Mouse (Mus musculus) neural tube, embryonic 14.5 days (tissue): ENCODE results near the gene Kif1bp. TPM values are rescaled to one million over a fixed set of nuclear protein-coding genes. Genes with fewer than 3 reads are reported as not detected.
"Not testable (repeated sequence)": the region's sequence is repeated elsewhere in the genome, so short reads cannot be mapped to it uniquely, and the experiment has no call there.

Experiments
- ATAC-seq: fragments of 200-750 bp; cut with Nextera tagmentation; 2 replicates; pipeline ENCODE4 v1.8.0; 2017; ENCODE audit warnings: low read depth, mild to moderate bottlenecking, moderate TSS enrichment, moderate library complexity
- H3K27ac ChIP-seq: fragments of 300-500 bp; sonication (generic); 2 replicates; pipeline ENCODE4 v1.5.1; 2014; ENCODE audit warnings: low read depth, mild to moderate bottlenecking, control low read depth, low read length, moderate library complexity, mixed read lengths
- H3K27me3 ChIP-seq: fragments of 300-500 bp; sonication (generic); 2 replicates; pipeline ENCODE4 v1.6.1; 2014; ENCODE audit warnings: low read length; ENCODE audit not compliant: control insufficient read depth, insufficient read depth
- H3K36me3 ChIP-seq: fragments of 300-500 bp; sonication (generic); 2 replicates; pipeline ENCODE4 v1.6.1; 2014; ENCODE audit warnings: low read length, mixed read lengths; ENCODE audit not compliant: control insufficient read depth, insufficient read depth
- H3K4me1 ChIP-seq: fragments of 300-500 bp; sonication (generic); 2 replicates; pipeline ENCODE4 v1.6.1; 2014; ENCODE audit warnings: low read length; ENCODE audit not compliant: control insufficient read depth, insufficient read depth
- H3K4me2 ChIP-seq: fragments of 300-500 bp; sonication (generic); 2 replicates; pipeline ENCODE4 v1.6.1; 2014; ENCODE audit warnings: mild to moderate bottlenecking, low read depth, low read length, control low read depth
- H3K4me3 ChIP-seq: fragments of 300-500 bp; sonication (generic); 2 replicates; pipeline ENCODE4 v1.5.1; 2014; ENCODE audit warnings: low read depth, low read length, control low read depth, mixed read lengths
- H3K9ac ChIP-seq: fragments of 300-500 bp; sonication (generic); replicated peaks from 2 replicates; pipeline ENCODE4 v1.6.1; 2014; ENCODE audit warnings: low read depth, mild to moderate bottlenecking, control low read depth, low read length, mixed read lengths
- H3K9me3 ChIP-seq: fragments of 300-500 bp; sonication (generic); 2 replicates; pipeline ENCODE4 v1.6.1; 2016; ENCODE audit warnings: low read length; ENCODE audit not compliant: control insufficient read depth
- WGBS: fragments of 180-500 bp; shearing (Covaris S2); extraction: QIAGEN DNeasy Blood & Tissue Kit; methylation state at CpG from one replicate; pipeline ENCODE4 v1.1.7; 2014; 5-methylcytosine and 5-hydroxymethylcytosine counted together
- polyA plus RNA-seq: library from polyadenylated mRNA; unstranded; fragments of >200 nt; fragmentation: Nextera tagmentation; extraction: Ambion mirVana; gene quantifications from 2 replicates; pipeline ENCODE4 v1.2.1, GENCODE M21; 2014

Gene Kif1bp
- polyA plus RNA-seq, 1 experiment from 2014 or later, result 95.7 TPM

DNA sequence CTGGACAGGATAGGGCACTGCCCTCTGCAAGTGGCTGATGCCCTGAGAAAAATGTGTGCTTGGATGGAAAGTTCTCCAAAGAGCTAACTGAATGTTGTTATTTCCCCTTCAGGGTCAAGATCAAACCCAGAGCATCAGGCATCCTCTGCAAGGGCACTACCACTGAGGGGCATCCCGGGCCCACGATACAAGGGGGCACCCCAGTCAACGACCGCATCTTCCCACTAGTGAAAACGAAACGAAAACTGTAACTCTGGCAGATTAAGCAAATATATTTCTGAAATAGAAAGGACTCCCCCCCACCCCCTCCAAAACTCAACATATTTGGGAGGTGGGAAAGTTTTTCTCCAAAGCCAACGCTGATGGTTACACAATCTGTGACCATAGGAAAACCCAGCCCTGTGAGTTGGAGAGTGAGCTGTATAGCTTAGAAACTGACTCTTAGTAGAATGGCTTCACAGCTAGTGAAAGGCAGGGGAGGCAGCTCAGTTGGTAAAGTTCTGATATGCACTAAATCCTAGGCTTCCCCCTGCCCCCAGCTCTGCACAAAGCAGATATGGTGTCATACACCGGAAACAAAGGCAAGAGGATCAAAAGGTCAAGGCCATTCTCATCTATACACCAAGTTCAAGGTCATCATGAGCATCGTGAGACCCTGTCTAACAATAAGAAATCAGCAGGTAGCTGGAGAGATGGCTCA is 77.2 kb downstream of the Kif1bp start:
- WGBS, result 89% methylated on average over 9 of the region's 9 CpGs
- H3K36me3 ChIP-seq, result no peaks in the 10 kb centered on the region
- ATAC-seq, result no peak
- H3K9me3 ChIP-seq, result no peaks in the 10 kb centered on the region
- H3K4me1 ChIP-seq, result no peaks in the 10 kb centered on the region
- H3K27ac ChIP-seq, result no peak overlapping the region
- no peak overlapping the region for H3K9ac ChIP-seq
- no peaks in the 10 kb centered on the region for H3K27me3 ChIP-seq
- H3K4me2 ChIP-seq, result no peak overlapping the region
- H3K4me3 ChIP-seq, result no peak overlapping the region

GRCm38 (mm10) chr10:62500088-62500915 is 78.0 kb downstream of the Kif1bp start:
- no peaks in the 10 kb centered on the region for H3K9me3 ChIP-seq
- no peaks in the 10 kb centered on the region for H3K27me3 ChIP-seq
- no peak overlapping the region for H3K9ac ChIP-seq
- ATAC-seq, result peak; percentile 61; the same call in 1 of the 2 replicates
- H3K4me1 ChIP-seq, result no peaks in the 10 kb centered on the region
- 0 out of 2 replicates have a peak overlapping the region, but pooled peaks have one; percentile 16 for H3K4me2 ChIP-seq
- no peaks in the 10 kb centered on the region for H3K36me3 ChIP-seq
- no peak overlapping the region for H3K4me3 ChIP-seq
- 24% methylated on average over 15 of the region's 15 CpGs for WGBS
- H3K27ac ChIP-seq, result no peak overlapping the region

DNA sequence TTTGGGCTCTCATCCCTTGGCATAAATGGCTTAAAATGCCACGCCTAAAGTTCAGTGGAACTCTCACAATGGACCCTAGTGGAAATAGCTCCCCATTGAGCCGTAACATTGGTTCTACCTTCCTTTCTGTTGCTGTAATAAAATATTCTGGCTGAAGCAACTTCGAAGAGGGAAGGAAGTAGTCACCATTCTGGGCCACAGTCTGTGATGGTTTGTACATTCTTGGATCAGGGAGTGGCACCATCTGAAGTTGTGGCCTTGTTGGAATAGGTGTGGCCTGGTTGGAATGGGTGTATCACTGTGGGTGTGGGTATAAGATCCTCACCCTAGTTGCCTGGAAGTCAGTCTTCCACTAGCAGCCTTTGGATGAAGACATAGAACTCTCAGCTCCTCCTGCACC is 86.6 kb downstream of the Kif1bp start:
- WGBS, result 91% methylated on average over 3 of the region's 3 CpGs
- not testable (repeated sequence) for ATAC-seq, H3K4me3 ChIP-seq, H3K9ac ChIP-seq, H3K4me1 ChIP-seq, H3K36me3 ChIP-seq, H3K9me3 ChIP-seq, H3K27ac ChIP-seq, H3K27me3 ChIP-seq, H3K4me2 ChIP-seq

Other genes starting within 250 kb of the Kif1bp start
- gene Hk1, start 198.5 kb downstream of the Kif1bp start, polyA plus RNA-seq, result 79.7 and 99.9 TPM in 2 replicates
- 0.24 and 0.28 TPM in 2 replicates for gene Hkdc1, start 156.0 kb downstream of the Kif1bp start, polyA plus RNA-seq
- gene 4930507D05Rik, start 129.0 kb downstream of the Kif1bp start, polyA plus RNA-seq, result 1.5 and 2.8 TPM in 2 replicates
- gene Supv3l1, start 128.7 kb downstream of the Kif1bp start, polyA plus RNA-seq, result 20.0 and 23.2 TPM in 2 replicates
- gene Vps26a, start 91.7 kb downstream of the Kif1bp start, polyA plus RNA-seq, result 57.5 and 63.4 TPM in 2 replicates
- gene Srgn, start 51.0 kb downstream of the Kif1bp start, polyA plus RNA-seq, result 4.6 and 8.6 TPM in 2 replicates
- gene Ddx21, start 23.8 kb upstream of the Kif1bp start, polyA plus RNA-seq, result 17.9 and 20.9 TPM in 2 replicates
- 85.7 and 98.4 TPM in 2 replicates for gene Ddx50, start 72.8 kb upstream of the Kif1bp start, polyA plus RNA-seq
- 2.8 and 4.6 TPM in 2 replicates for gene Stox1, start 147.7 kb upstream of the Kif1bp start, polyA plus RNA-seq
- 110 TPM in 2 replicates for gene Ccar1, start 213.8 kb upstream of the Kif1bp start, polyA plus RNA-seq